Comparison of ENCODE assay signal across 8 mouse cellular contexts in the genomic region with DNA sequence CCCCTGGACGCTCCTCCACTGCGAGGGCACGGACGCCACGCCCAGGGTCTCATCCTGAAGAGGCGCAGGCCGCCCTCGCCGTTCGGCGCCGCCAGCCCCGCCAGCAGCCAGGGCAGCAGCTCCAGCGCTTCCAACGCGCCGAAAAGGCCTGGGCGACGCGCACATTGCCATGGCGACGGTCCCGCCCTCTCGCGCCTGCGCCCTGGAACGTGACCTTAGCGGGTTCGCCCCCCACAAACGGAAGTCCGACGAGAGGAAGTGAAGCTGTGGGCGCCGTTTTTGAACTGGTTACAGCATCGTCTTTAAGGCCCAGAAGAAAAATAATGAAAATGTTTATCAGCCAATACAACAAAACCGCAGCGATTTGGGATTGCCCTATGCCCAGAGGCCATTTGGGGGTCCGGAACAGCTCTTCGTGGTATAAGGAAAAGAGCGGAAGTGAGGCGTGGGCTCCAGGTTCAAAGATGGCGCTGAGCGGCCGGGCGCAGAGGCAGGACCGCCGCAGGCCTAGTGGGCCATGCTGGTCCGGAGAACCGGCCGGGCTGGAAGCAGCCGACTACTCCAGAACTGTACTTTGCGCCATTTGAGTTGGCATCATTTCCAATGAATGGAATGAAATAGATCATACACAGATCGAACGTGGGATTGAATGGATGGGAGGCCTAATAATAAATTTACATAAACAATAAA. TPM values are rescaled to one million over a fixed set of nuclear protein-coding genes. Genes with fewer than 3 reads are reported as not detected.
DNase-seq lines count a peak whose midpoint lies in the region; ATAC-seq lines count a peak whose summit lies in the region.

TSS of gene Wdr34 (minus strand) at position 183 of the 690 bp plus-strand sequence.

- WGBS in hindbrain, embryonic 11.5 days, result 2% methylated on average over 53 of the region's 54 CpGs

- H3K4me1 ChIP-seq in hindbrain, embryonic 11.5 days (replicated peaks; ENCODE audit: control insufficient read depth, insufficient read depth, low read length), result no peaks in the 10 kb centered on the region

- peak within 1 kb of the TSS; percentile 85 for H3K27ac ChIP-seq in hindbrain, embryonic 11.5 days (ENCODE audit: low read depth, low read length)

- H3K9ac ChIP-seq in hindbrain, embryonic 11.5 days (ENCODE audit: low read depth, low read length), result peak within 1 kb of the TSS; percentile 71

- H3K27me3 ChIP-seq in hindbrain, embryonic 11.5 days (ENCODE audit: control insufficient read depth, insufficient read depth, low read length), result no peaks in the 10 kb centered on the region

- no peaks in the 10 kb centered on the region for H3K36me3 ChIP-seq in hindbrain, embryonic 11.5 days (ENCODE audit: control insufficient read depth, insufficient read depth, low read length)

- no peaks in the 10 kb centered on the region for H3K9me3 ChIP-seq in hindbrain, embryonic 11.5 days (ENCODE audit: control insufficient read depth, low read length)

- peak within 1 kb of the TSS; percentile 56 for H3K4me3 ChIP-seq in hindbrain, embryonic 11.5 days (ENCODE audit: low read depth, low read length)

- peak; percentile 97 for DNase-seq in MN1 (ENCODE audit: low spot score)
- peak; percentile 96 for DNase-seq in cerebellum, adult 9-10 months
- peak; percentile 93 to 98 for DNase-seq in frontal cortex, adult 2 months (ENCODE audit: extremely low spot score in 1 of 2, low spot score in 1 of 2)
- DNase-seq in hindbrain, embryonic 11.5 days (ENCODE audit: low spot score), result peak; percentile 99
- peak; percentile 98 for DNase-seq in layer of hippocampus, postnatal 14 days (ENCODE audit: low spot score in 2 of 2)
- DNase-seq in lung, postnatal 14 days, result peak; percentile 99
- peak; percentile 96 for DNase-seq in retina, adult 2 months (ENCODE audit: low read depth, low spot score)
- peak; percentile 98 for DNase-seq in thymus, postnatal 36 days

- peak; percentile 90 for ATAC-seq in hindbrain, embryonic 11.5 days (ENCODE audit: low FRiP score)

- H3K4me2 ChIP-seq in hindbrain, embryonic 11.5 days (replicated peaks; ENCODE audit: low read depth, low read length), result peak within 1 kb of the TSS; percentile 56

RNA-seq across cellular contexts. Expression of gene Wdr34, which starts in this region (rescaled TPM):
- polyA plus RNA-seq in frontal cortex, adult 2 months (2012; rRNA removed), result 52.7 and 54.8 TPM in 2 replicates
- polyA plus RNA-seq in hindbrain, embryonic 11.5 days (2014; fragmentation: Nextera tagmentation; extraction: Ambion mirVana), result 30.1 and 33.9 TPM in 2 replicates
- total RNA-seq in layer of hippocampus, postnatal 14 days (2021), result 10 to 100 TPM; 38.0 to 38.3 TPM

Comparison
In these comparisons a context has a peak if more than half of its experiments do, and no peak if none do; other contexts are left out.
1. Peak in every context shown above with its lines: DNase-seq, ATAC-seq, H3K4me3 ChIP-seq and H3K27ac ChIP-seq.